Mouse (Mus musculus): Measurements from ENCODE around the gene Stk40. TPM values are rescaled to one million over a fixed set of nuclear protein-coding genes. Genes with fewer than 3 reads are reported as not detected.

Stk40 gene
- polyA plus RNA-seq (2015; fragmentation: Nextera tagmentation; extraction: Ambion mirVana) = 37.7 and 40.3 TPM in 2 replicates

DNA sequence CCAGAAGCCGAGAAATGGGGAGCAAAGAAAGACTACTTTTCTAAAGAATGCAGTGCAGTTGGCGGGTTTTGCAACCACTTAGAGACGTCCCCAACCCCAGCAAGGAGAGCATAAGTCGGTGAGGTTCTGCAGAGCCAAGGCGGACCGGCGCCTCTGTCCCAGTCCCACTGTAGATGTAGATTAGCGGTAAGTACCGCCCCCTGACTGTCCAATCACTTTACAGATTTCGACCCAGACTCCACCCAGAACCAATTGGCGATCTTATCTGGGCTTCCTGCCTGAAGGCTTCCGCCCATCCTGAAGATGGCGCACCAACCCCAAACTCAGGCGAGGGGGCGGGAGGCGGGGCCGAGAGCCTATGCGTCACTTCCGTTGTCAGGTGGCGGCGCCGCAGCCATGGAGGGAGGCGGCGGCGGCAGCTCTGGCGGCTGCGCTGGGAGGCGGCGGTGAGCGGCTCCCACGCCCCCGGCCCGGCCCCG lies at the start of gene Stk40:
TSS of gene Stk40 (plus strand) at position 368 of the 479 bp plus-strand sequence.
- H3K4me1 ChIP-seq (replicated peaks; ENCODE audit: control insufficient read depth, insufficient read depth, low read length) = peaks cover 32% of the 10 kb centered on the region
- under 1% methylated on average over 29 of the region's 34 CpGs for WGBS
- peak within 1 kb of the TSS; percentile 85 for H3K4me2 ChIP-seq (ENCODE audit: low read depth, low read length)
- no peaks in the 10 kb centered on the region for H3K36me3 ChIP-seq (ENCODE audit: control insufficient read depth, insufficient read depth, low read length)
- no peaks in the 10 kb centered on the region for H3K27me3 ChIP-seq (ENCODE audit: control insufficient read depth, insufficient read depth, low read depth, low read length)
- H3K4me3 ChIP-seq (ENCODE audit: low read length) = peak within 1 kb of the TSS; percentile 85
- no peaks in the 10 kb centered on the region for H3K9me3 ChIP-seq (ENCODE audit: control insufficient read depth, low read length)
- H3K9ac ChIP-seq (ENCODE audit: low read length) = peak within 1 kb of the TSS; percentile 87
- ATAC-seq (ENCODE audit: low read depth) = peak; percentile 96
- H3K27ac ChIP-seq (ENCODE audit: low read length) = peak within 1 kb of the TSS; percentile 95

- WGBS = 9% methylated on average over 19 of the region's 19 CpGs
- H3K27ac ChIP-seq (ENCODE audit: low read length) = peak overlapping the region; percentile 67; the same call in 1 of the 2 replicates
- H3K4me2 ChIP-seq (ENCODE audit: low read depth, low read length) = peak overlapping the region; percentile 64
- H3K36me3 ChIP-seq (ENCODE audit: control insufficient read depth, insufficient read depth, low read length) = peaks cover 15% of the 10 kb centered on the region
- H3K9me3 ChIP-seq (ENCODE audit: control insufficient read depth, low read length) = no peaks in the 10 kb centered on the region
- H3K4me1 ChIP-seq (replicated peaks; ENCODE audit: control insufficient read depth, insufficient read depth, low read length) = peaks cover 15% of the 10 kb centered on the region
- ATAC-seq (ENCODE audit: low read depth) = peak; percentile 30; the same call in 1 of the 2 replicates
- no peaks in the 10 kb centered on the region for H3K27me3 ChIP-seq (ENCODE audit: control insufficient read depth, insufficient read depth, low read depth, low read length)
- peak overlapping the region; percentile 75 for H3K4me3 ChIP-seq (ENCODE audit: low read length)
- peak overlapping the region; percentile 75 for H3K9ac ChIP-seq (ENCODE audit: low read length)
These were observed 46.3 kb upstream of the Stk40 start for GRCm38 (mm10) chr4:126057207-126058133.

DNA sequence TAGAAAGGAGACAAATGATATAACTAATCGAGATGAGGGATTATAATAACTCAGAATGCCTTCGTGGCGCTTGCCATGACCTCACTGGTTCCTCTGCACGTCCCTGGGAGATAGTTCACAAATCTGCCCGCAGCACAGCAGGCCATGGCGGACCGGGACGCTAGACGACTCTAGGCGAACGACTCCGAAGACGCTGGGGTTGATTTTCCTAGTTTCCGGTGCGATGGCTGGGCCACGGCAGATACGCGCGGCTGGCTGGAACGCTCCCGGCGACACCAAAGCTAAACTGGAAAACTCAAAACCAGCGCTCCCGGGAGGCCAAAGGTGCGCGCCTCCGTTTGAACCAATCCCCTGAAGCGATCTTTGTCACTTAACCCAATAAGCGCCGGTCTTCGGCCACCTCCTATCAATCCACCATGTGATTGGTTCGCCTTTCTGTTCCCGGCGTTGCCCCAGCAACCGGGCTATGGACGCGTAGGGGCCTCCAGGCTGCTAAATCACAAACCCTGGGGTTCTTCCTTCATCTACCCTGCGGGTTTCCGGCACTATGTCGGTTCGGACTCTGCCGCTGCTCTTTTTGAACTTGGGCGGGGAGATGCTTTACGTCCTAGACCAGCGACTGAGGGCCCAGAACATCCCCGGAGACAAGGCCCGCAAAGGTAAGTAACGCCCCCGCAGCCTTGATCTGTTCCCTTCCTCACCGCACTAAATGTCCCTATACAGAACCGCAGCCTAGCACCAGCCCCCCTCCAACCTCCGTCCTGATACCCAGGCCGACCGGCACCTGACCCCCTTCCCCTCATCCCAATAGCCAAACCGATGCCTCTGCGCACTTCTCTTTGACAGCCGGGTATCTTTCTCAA lies 45.4 kb upstream of the Stk40 start, which contains the start of gene Oscp1:
TSS of gene Oscp1 (plus strand) at position 432 of the 863 bp plus-strand sequence.
- peak within 1 kb of the TSS; percentile 67; the same call in 1 of the 2 replicates for H3K27ac ChIP-seq (ENCODE audit: low read length)
- H3K36me3 ChIP-seq (ENCODE audit: control insufficient read depth, insufficient read depth, low read length) = peaks cover 15% of the 10 kb centered on the region
- no peaks in the 10 kb centered on the region for H3K9me3 ChIP-seq (ENCODE audit: control insufficient read depth, low read length)
- H3K27me3 ChIP-seq (ENCODE audit: control insufficient read depth, insufficient read depth, low read depth, low read length) = no peaks in the 10 kb centered on the region
- H3K9ac ChIP-seq (ENCODE audit: low read length) = peak within 1 kb of the TSS; percentile 75
- H3K4me1 ChIP-seq (replicated peaks; ENCODE audit: control insufficient read depth, insufficient read depth, low read length) = peaks cover 15% of the 10 kb centered on the region
- under 1% methylated on average over 57 of the region's 57 CpGs for WGBS
- H3K4me3 ChIP-seq (ENCODE audit: low read length) = peak within 1 kb of the TSS; percentile 75
- H3K4me2 ChIP-seq (ENCODE audit: low read depth, low read length) = peak within 1 kb of the TSS; percentile 64
- peak; percentile 98 for ATAC-seq (ENCODE audit: low read depth)

DNA sequence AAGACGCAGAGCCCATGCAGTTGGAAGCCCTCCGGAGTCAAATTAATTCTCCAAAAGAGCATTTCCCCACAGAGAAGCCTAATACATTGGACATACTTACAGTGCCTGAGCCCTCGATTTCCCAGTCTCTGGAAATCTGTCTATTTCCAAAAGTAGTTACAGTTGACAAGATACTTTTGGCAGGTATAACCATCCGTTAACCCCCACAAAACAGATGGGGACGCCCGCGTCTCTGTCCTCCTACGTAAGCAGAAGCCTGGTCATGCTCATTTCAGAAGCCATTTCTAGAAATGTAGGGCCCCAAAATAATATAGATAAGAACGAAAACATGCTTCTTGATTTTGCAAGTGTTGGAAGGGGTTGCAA lies 44.8 kb upstream of the Stk40 start:
- peak overlapping the region; percentile 64 for H3K4me2 ChIP-seq (ENCODE audit: low read depth, low read length)
- peak overlapping the region; percentile 75 for H3K4me3 ChIP-seq (ENCODE audit: low read length)
- H3K27ac ChIP-seq (ENCODE audit: low read length) = no peak overlapping the region
- no peaks in the 10 kb centered on the region for H3K27me3 ChIP-seq (ENCODE audit: control insufficient read depth, insufficient read depth, low read depth, low read length)
- H3K9ac ChIP-seq (ENCODE audit: low read length) = peak overlapping the region; percentile 64
- H3K4me1 ChIP-seq (replicated peaks; ENCODE audit: control insufficient read depth, insufficient read depth, low read length) = peaks cover 15% of the 10 kb centered on the region
- WGBS = 36% methylated on average over 9 of the region's 9 CpGs
- peaks cover 10% of the 10 kb centered on the region for H3K36me3 ChIP-seq (ENCODE audit: control insufficient read depth, insufficient read depth, low read length)
- no peaks in the 10 kb centered on the region for H3K9me3 ChIP-seq (ENCODE audit: control insufficient read depth, low read length)
- ATAC-seq (ENCODE audit: low read depth) = no peak

GRCm38 (mm10) chr4:126062856-126063255 lies 40.9 kb upstream of the Stk40 start:
- no peaks in the 10 kb centered on the region for H3K36me3 ChIP-seq (ENCODE audit: control insufficient read depth, insufficient read depth, low read length)
- H3K4me1 ChIP-seq (replicated peaks; ENCODE audit: control insufficient read depth, insufficient read depth, low read length) = peaks cover 7% of the 10 kb centered on the region
- no peak for ATAC-seq (ENCODE audit: low read depth)
- no peak overlapping the region for H3K4me3 ChIP-seq (ENCODE audit: low read length)
- no peak overlapping the region for H3K9ac ChIP-seq (ENCODE audit: low read length)
- H3K27ac ChIP-seq (ENCODE audit: low read length) = no peak overlapping the region
- 48% methylated on average over 1 of the region's 1 CpGs for WGBS
- H3K4me2 ChIP-seq (ENCODE audit: low read depth, low read length) = no peak overlapping the region
- H3K9me3 ChIP-seq (ENCODE audit: control insufficient read depth, low read length) = no peaks in the 10 kb centered on the region
- H3K27me3 ChIP-seq (ENCODE audit: control insufficient read depth, insufficient read depth, low read depth, low read length) = no peaks in the 10 kb centered on the region

DNA sequence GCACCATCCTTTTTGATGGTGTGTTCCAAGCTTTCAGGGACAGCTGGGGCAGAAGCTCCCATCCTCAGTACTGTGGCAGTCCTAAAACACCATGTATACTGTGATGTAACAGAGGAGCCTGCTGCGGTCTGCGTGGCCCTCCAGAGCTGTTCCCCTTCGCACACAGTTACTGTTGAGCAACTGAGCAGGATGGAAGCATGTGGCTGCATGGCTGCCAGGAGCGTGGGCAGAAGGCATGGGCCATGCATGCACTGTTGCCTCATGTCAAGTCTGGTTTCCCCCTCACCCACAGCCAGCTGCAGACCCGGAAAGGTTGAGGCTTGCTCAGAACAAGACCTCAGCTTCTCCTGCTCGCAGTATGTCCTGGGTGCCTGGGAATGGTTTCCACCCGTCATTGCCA lies 38.5 kb upstream of the Stk40 start:
- Histone ChIP-seq H3K9me3 (ENCODE audit: control insufficient read depth, low read length) (no peaks in the 10 kb centered on the region), H3K4me3 (ENCODE audit: low read length) (no peak overlapping the region), H3K27ac (ENCODE audit: low read length) (no peak overlapping the region), H3K36me3 (ENCODE audit: control insufficient read depth, insufficient read depth, low read length) (no peaks in the 10 kb centered on the region), H3K4me2 (ENCODE audit: low read depth, low read length) (no peak overlapping the region), H3K9ac (ENCODE audit: low read length) (no peak overlapping the region), H3K27me3 (ENCODE audit: control insufficient read depth, insufficient read depth, low read depth, low read length) (no peaks in the 10 kb centered on the region), H3K4me1 (replicated peaks; ENCODE audit: control insufficient read depth, insufficient read depth, low read length) (no peaks in the 10 kb centered on the region; the same call in 1 of the 2 replicates)
- ATAC-seq (ENCODE audit: low read depth) = no peak
- 78% methylated on average over 7 of the region's 7 CpGs for WGBS

DNA sequence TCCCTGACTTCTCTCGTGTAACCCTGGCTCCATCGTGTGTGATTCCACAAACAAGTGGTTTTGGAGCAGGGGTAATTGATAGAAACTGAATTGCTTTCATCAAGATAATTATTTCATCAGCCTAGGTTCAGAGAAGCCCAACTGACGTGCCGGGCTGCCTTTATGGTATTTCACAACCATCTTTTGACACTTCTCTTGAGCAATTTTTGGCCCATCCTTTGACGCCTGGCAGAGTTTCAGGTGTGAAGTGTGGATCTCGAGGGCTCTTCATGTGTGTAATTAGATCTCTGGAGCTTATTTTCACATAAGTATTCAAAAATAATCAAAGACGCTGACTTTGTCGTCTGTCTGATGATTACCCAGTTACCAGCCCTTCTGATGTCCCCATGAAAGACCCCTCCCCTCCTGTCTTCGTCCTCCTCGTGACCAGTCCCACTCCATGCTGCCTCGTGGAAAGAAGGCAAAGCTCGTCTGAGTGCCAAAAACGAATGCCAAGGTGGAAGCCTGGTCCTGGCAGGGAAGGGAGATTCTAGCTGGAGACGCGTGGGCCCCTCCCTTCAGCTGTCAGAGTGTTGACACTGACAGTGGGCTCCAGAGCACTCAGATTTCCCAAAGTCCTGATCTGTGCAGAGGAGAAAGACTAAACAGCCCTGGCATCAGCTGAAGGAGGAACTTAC lies 36.2 kb upstream of the Stk40 start:
- H3K27me3 ChIP-seq (ENCODE audit: control insufficient read depth, insufficient read depth, low read depth, low read length) = no peaks in the 10 kb centered on the region
- ATAC-seq (ENCODE audit: low read depth) = 0 out of 2 replicates have a peak, but pooled peaks have one; percentile 28
- H3K27ac ChIP-seq (ENCODE audit: low read length) = no peak overlapping the region
- no peak overlapping the region for H3K4me2 ChIP-seq (ENCODE audit: low read depth, low read length)
- no peaks in the 10 kb centered on the region; the same call in 1 of the 2 replicates for H3K4me1 ChIP-seq (replicated peaks; ENCODE audit: control insufficient read depth, insufficient read depth, low read length)
- H3K36me3 ChIP-seq (ENCODE audit: control insufficient read depth, insufficient read depth, low read length) = no peaks in the 10 kb centered on the region
- H3K4me3 ChIP-seq (ENCODE audit: low read length) = no peak overlapping the region
- WGBS = 53% methylated on average over 15 of the region's 15 CpGs
- no peaks in the 10 kb centered on the region for H3K9me3 ChIP-seq (ENCODE audit: control insufficient read depth, low read length)
- H3K9ac ChIP-seq (ENCODE audit: low read length) = no peak overlapping the region

GRCm38 (mm10) chr4:126068842-126069241 lies 34.9 kb upstream of the Stk40 start:
- WGBS = 85% methylated on average over 6 of the region's 6 CpGs
- Histone ChIP-seq H3K27ac (ENCODE audit: low read length) (no peak overlapping the region), H3K9me3 (ENCODE audit: control insufficient read depth, low read length) (no peaks in the 10 kb centered on the region), H3K27me3 (ENCODE audit: control insufficient read depth, insufficient read depth, low read depth, low read length) (no peaks in the 10 kb centered on the region), H3K4me2 (ENCODE audit: low read depth, low read length) (no peak overlapping the region), H3K4me3 (ENCODE audit: low read length) (no peak overlapping the region), H3K9ac (ENCODE audit: low read length) (no peak overlapping the region), H3K36me3 (ENCODE audit: control insufficient read depth, insufficient read depth, low read length) (no peaks in the 10 kb centered on the region), H3K4me1 (replicated peaks; ENCODE audit: control insufficient read depth, insufficient read depth, low read length) (no peaks in the 10 kb centered on the region; the same call in 1 of the 2 replicates)
- ATAC-seq (ENCODE audit: low read depth) = no peak
